Mouse (Mus musculus): Measurements from ENCODE around the gene Timm29.

DNA sequence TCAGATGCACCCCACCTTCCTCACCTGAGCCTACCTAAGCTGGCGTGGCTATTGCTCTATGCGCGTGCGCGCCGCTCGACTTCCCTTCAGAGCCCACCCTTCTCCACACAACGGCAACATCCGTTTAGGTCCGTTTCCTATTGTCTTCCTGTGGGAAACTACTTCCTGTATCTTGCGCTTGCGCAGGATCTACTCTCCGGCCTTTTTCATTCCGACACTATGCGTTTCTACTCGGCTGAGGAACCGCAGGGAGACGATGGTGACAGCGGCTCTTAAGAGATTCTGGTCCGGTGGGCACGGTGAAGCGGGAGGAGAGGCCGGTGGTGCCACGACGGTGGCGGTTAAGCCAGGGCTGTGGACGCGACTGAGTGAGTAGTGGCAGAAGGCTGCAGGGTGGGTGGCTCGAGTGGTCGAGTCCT lies at the start of gene Timm29, which contains the start of gene Yipf2:
- TF ChIP-seq CTCF (IDR thresholded peaks at IDR 0.05; ENCODE audit: control insufficient read depth, insufficient read depth, insufficient replicate concordance, low read depth, low read length) (0 out of 2 replicates have a peak, but pooled peaks have one; percentile 11), POLR2A (IDR thresholded peaks at IDR 0.05; ENCODE audit: control insufficient read depth, low read depth, low read length) (peak; percentile 54; the same call in 1 of the 2 replicates)
